Mouse (Mus musculus) kidney, postnatal 10 days (tissue): Measurements from ENCODE around the gene Camkk1.

ENCODE experiments used
- DNase-seq: peaks from one replicate; pipeline ENCODE4 v3.0.0; 2021; ENCODE audit warnings: mixed read lengths

Gene Camkk1

GRCm38 (mm10) chr11:73015391-73016102, 3.3 kb upstream of the Camkk1 start:
- DNase-seq = peak; percentile 62

DNA sequence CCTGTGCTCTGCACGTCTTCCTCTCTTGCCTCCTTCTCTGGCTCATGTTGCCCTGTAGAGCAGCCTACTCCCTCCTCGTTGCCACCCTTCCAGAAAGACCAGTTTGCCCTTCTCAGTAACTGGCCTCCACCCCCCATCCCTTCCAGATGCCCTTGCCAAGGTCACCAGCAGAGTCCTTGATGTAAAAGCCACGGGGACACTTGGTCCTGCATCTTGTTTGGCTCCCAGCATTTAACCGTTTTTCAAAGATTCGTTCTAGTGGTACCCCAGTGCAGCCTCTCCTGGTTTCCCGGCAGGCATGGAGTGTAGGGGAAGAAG, 2.7 kb upstream of the Camkk1 start:
- no peak for DNase-seq

DNA sequence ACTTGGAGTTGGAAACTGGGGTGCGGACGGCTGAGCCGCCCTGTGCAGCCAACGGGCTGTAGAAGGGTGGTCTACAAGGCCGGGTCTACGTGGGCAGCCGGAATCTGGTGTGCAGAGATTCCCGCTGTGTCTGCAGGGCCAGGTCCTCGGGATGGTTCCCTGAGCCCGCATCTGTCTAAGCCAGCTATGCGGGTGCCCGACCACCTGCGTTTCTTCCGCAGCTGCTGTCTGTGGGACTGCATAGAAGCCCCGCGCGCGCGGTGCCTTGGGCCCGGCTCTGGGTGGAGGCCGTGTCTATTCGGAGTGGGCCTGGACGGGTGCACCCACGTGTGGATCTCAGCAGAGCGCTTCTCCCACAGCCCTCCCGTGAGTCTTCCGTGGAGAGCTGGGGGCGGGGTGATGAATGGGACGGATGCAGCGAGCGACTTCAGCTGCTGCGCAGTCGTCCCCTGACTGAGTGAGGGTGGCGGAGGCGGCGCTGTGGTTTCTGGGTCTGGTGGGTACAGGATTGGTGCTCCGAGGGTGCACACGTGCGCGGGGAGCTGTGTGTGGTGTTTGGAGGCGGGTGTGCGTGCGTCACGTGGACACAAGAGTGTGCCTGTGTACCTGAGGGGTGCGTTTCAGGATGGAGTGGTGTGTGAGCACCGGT, 463 bp downstream of the Camkk1 start:
- DNase-seq = peak; percentile 63

DNA sequence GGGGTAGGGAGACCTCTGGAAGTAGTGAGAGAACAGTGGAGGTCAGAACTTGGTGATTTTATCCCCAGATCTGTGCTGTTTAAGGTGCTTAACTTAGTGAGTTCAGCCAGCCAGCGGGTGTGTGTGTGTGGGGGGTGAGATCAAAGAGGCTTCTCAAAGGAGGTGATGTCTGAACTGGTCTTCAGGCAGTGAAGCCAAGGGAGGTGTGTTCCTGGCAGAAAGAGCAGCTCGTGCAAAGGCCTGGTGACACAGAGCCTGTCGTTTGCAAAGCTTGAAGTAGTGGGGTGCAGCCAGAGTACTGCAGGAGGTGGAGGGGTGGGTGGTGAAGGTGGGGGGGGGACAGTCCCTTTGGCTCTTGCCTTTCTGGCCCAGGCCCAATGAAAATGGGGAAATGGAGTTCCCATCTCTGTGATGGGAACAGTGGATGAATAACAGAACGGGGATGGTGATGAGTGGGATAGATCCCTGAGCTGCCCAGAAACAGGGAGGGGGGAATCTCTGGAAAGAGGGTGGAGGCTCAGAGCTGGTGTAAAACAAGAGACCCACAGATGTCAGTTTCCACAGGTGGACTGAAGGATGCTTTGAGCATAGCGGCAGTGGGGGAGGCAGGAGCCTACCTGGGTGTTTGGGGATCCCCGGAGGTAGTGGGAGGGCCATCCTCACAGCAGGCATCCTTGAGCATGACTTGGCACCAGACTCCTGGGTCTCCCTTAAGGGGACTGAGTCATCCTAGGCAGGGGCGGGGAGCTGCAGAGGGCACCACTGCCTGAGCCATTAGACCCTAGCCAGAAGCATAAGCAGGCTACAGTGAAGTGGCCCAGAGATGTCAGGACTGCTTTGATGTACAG, 2.4 kb downstream of the Camkk1 start:
- DNase-seq = no peak

DNA sequence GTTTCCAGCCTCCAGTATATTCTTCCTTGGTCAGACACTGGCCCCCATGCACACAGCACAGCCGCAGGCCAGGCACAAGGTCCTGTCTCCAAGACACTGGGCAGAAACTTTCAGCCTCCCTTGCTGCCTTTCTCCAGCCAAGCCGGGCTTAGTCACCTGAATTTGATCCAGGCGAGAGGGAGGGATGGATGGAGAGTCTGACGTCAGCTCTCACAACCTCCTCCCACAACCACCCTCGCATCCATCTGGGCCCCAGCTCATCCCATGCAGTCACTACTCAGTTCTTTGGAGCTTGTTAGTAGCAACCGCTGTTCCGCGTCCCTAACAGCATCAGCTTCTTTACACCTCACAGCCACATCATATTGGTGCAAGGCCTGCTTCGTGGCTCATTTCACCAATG, 4.3 kb downstream of the Camkk1 start:
- DNase-seq = no peak

- no peak for DNase-seq
These were observed 5.0 kb downstream of the Camkk1 start for GRCm38 (mm10) chr11:73023827-73024226.

DNA sequence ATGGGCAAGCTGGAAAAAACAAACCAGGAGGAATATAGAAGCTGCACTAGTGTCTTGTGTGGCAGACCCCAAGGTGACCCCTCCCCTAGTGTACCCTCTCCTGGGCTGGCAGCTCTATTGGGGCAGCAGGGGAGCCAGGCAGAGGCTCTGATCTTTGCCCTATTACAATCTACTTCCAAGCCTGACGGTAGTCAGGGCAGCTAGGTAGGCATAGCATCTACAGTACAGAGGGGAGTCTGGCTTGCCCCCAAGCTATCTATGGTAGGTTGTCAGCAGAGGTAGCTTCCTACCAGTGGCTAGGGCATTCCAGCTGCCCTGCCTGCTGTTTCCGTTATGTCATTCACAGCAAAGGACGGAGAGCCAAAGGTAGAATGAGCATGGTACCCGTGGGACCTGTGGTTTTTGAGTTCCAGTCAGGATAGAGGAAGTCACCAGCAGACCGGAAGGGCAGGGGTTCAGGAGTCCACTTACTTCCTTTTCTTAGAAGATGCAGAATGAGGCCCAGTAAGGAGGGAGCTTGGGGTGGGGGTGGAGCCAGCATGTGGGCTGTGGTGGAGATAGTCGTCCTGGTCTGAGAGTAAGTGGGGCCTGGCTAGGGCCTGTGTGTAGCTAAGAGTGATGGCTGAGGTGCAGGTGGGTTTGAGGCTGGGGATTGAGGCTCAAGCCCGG, 5.6 kb downstream of the Camkk1 start:
- DNase-seq = peak; percentile 68

- DNase-seq = no peak
These were observed 8.2 kb downstream of the Camkk1 start for GRCm38 (mm10) chr11:73026961-73027360.

DNA sequence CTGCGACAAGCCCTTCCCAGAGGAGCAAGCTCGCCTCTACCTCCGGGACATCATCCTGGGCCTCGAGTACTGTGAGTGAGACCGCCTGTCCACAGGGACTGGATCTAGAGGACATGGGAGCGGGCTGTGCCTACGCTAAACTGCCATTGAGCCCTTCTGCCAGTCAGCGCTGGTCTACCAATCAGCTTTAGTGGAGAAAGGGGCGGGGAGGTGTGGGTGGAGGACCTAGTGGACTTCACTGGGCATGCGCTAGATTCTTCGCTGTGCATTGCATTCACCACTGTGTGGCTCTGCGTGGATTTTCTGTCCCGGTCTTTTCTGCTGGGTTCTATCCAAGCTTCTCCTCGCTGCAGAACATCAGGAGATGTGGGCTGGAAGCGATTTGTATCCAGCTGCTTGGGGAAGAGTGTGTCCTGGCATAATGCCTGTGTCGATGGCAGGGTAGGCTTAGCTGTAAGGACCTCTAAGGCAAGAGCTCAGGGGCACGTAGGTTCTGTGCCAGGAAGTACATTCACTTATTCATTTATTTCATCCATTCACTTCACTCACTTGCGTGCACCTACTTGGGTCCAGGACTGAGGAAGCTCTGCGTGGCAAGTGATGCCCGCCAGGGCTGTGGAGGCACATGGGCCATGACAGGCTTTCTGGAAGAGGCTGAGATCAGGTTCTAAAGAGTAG, 12.2 kb downstream of the Camkk1 start:
- DNase-seq = peak; percentile 92

DNA sequence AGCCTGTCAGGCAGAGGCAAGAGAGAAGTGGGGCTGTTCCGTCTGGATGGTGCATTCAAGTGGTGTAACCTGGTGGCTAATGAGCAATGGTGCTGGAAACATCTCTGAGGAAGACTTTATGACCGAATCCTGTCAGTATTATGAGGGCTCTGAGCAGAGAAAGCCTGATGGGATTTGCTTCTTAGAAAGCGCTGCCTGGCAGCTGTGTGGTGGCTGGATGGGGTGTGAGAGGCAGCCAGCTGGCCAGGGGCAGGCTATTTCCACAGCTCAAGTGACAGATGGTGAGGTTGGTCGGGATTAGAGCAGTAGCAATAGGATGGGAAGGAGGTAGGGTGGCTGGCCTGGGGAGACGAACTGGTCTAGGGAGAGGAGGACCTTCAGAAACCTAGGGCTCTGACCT, 12.7 kb downstream of the Camkk1 start:
- DNase-seq = no peak

DNA sequence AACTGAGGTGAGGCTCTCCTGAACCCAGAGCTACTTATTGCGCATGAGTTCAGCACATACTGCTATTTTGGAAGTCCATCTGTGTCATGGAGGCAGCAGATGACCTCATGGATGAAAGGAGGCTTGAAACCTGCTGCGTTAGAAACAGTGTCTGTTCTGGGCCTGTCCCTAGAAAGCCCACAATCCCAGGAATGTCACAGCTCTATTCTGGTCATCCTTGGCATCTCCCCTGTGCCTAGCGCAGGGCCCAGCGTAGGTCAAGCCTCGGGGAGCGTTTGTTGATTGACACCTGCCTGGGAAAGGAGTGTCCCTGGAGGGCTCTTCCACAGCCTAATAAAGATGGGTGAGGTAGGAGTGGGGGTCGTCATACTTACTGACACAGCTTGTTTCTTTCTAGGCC, 17.3 kb downstream of the Camkk1 start:
- DNase-seq = no peak

DNA sequence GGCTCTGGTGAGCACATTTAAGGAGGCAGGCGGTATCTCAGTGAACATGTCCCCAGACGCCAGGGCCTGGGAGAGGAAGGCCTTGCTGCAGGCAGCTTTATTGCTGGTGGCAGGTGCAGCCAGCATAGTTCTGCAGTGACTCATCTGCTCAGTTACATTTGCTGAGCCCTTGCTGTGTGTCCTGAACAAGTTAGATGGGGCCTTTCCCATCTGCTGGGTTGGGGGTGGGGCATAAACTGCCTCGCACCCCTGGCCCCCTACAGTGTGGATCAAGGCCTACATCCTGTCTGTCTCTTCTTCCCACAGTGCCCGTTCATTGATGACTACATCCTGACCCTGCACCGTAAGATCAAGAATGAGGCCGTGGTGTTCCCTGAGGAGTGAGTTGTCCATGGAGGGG, 18.1 kb downstream of the Camkk1 start:
- DNase-seq = no peak

- no peak for DNase-seq
These were observed 18.9 kb downstream of the Camkk1 start for GRCm38 (mm10) chr11:73037691-73038090.

GRCm38 (mm10) chr11:73039102-73039799, 20.4 kb downstream of the Camkk1 start:
- peak; percentile 86 for DNase-seq

DNA sequence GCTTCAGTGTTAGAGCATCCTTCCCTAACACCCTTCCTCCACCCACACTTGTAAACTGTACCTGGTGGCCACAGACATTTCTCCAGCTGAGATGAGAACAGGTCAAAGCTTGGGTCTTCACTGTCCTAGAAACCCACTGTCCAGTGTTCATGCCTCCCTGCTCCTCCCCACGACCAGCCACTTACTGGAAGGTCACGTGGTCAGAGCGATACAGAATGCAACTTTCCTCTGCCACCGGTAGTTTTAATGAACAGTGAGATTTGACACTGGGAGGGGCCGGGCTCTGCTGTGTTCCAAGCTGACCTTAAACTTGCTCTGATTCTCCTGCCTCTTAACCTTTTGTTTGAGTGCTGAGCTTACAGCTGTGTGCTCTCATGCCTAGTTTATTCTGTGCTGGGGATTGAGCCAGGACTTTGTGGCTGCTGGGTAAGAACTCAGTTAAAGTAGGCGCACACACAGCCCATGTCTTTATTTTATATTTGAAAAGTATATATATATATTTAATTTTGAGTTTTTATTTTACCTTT, 25.5 kb downstream of the Camkk1 start:
- DNase-seq = no peak

DNA sequence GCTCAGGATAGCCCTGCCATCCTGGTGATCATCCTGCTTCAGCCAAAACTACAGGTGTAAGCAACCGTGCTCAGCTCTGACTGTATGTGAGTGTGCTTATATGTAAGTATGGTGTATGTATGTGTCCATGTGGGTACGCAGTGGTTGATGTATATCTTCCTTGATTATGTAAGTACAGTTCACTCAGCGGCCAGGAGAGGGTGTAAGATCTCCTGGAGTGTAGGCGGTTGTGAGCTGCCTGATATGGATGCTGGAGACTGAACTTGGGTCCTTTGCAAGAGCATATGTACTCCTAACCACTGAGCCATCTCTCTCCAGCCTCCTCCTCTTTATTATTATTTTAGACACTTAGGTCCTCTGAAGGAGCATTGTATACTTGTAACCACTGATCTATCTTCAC, 26.0 kb downstream of the Camkk1 start:
- DNase-seq = no peak

GRCm38 (mm10) chr11:73047542-73047996, 28.8 kb downstream of the Camkk1 start, which contains the start of gene Ncbp3:
Gene Ncbp3 (plus strand): TSS chr11:73047783.
- peak; percentile 98 for DNase-seq

DNA sequence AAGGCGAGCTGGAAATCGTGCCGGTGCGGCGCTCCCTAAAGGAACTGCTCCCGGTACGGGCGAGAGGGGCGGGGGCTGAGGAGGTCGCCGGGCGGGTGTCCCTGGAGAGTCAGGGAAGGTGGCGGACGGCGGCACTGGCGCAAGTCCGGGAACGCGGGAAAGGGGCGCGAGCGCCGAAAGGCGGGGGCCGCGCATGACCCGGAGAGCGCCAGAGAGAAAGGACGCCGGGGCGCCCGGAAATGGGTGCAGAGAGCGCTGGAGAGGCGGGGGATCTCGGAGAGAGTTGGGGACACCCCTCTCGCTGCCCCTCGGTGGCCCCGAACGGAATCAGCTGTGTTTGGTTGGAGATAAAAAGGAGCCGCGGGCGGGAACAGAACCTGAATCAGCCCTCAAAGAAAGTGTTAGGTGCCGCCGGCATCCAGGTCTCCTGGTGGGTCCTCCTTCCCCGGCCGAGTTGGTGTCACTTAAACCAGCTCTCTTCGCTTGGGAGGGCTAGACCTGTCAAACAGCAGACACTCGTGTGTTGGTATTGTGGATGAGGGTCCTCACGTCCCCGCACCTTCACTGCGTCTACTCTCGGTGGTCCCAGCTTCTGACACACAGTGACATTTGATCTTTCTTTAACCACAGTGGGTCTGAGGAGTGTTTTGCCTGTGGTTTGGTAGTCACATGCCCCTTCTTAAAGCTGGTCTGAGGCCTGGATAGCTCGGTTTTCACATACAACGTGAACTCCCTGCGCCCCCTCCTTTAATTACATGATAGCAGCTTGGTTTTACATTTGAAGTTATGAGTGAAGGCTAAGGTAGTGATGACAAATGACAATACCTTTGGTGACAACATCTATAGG, 29.4 kb downstream of the Camkk1 start:
- DNase-seq = peak; percentile 75

GRCm38 (mm10) chr11:73049335-73049734, 30.5 kb downstream of the Camkk1 start:
- DNase-seq = peak; percentile 90

- DNase-seq = no peak
These were observed 34.0 kb downstream of the Camkk1 start for GRCm38 (mm10) chr11:73052795-73053194.

- no peak for DNase-seq
These were observed 38.9 kb downstream of the Camkk1 start for GRCm38 (mm10) chr11:73057701-73058100.
